Mouse (Mus musculus) limb, embryonic 12.5 days (tissue): ENCODE measurements around the gene Hoxa11. TPM values are rescaled to one million over a fixed set of nuclear protein-coding genes. Genes with fewer than 3 reads are reported as not detected.

Source experiments
- ATAC-seq: fragments of 200-750 bp; cut with Nextera tagmentation; 2 replicates; pipeline ENCODE4 v1.8.0; 2017; ENCODE audit warnings: low read depth, moderate TSS enrichment; ENCODE audit not compliant: insufficient number of reproducible peaks, insufficient read depth, low FRiP score, low TSS enrichment
- H3K27ac ChIP-seq: fragments of 300-500 bp; sonication (generic); 2 replicates; pipeline ENCODE4 v1.5.1; 2016; ENCODE audit warnings: mild to moderate bottlenecking, moderate library complexity
- H3K27me3 ChIP-seq: fragments of 300-500 bp; sonication (generic); 2 replicates; pipeline ENCODE4 v1.6.1; 2016; ENCODE audit warnings: mild to moderate bottlenecking, moderate library complexity
- H3K36me3 ChIP-seq: fragments of 300-500 bp; sonication (generic); 2 replicates; pipeline ENCODE4 v1.6.1; 2016; ENCODE audit warnings: mild to moderate bottlenecking, moderate library complexity
- H3K4me1 ChIP-seq: fragments of 300-500 bp; sonication (generic); replicated peaks from 2 replicates; pipeline ENCODE4 v1.6.1; 2016
- H3K4me2 ChIP-seq: fragments of 300-500 bp; sonication (generic); 2 replicates; pipeline ENCODE4 v1.6.1; 2016; ENCODE audit warnings: mild to moderate bottlenecking, moderate library complexity
- H3K4me3 ChIP-seq: fragments of 300-500 bp; sonication (generic); replicated peaks from 2 replicates; pipeline ENCODE4 v1.5.1; 2016; ENCODE audit warnings: mild to moderate bottlenecking
- H3K9ac ChIP-seq: fragments of 300-500 bp; sonication (generic); replicated peaks from 2 replicates; pipeline ENCODE4 v1.6.1; 2016; ENCODE audit warnings: mild to moderate bottlenecking, moderate library complexity
- H3K9me3 ChIP-seq: fragments of 300-500 bp; sonication (generic); 2 replicates; pipeline ENCODE4 v1.6.1; 2016; ENCODE audit warnings: mild to moderate bottlenecking, moderate library complexity
- WGBS: fragments of 180-500 bp; shearing (Covaris S2); methylation state at CpG from one replicate; pipeline ENCODE4 v1.1.7; 2016; 5-methylcytosine and 5-hydroxymethylcytosine counted together
- polyA plus RNA-seq: library from polyadenylated mRNA; unstranded; fragments of >200 nt; fragmentation: Nextera tagmentation; extraction: Ambion mirVana; gene quantifications from 2 replicates; pipeline ENCODE4 v1.2.1, GENCODE M21; 2016

The Hoxa11 gene
- polyA plus RNA-seq, 1 experiment from 2014 or later: 96.8 TPM

- no peaks in the 10 kb centered on the region for H3K9me3 ChIP-seq
- H3K27me3 ChIP-seq: peaks cover 84% of the 10 kb centered on the region
- H3K9ac ChIP-seq: peak overlapping the region; percentile 44; the same call in 1 of the 2 replicates
- H3K27ac ChIP-seq: no peak overlapping the region
- H3K36me3 ChIP-seq: no peaks in the 10 kb centered on the region
- WGBS: 5% methylated on average over 22 of the region's 22 CpGs
- no peak for ATAC-seq
- peaks cover 57% of the 10 kb centered on the region for H3K4me1 ChIP-seq
- peak overlapping the region; percentile 18 for H3K4me3 ChIP-seq
- H3K4me2 ChIP-seq: peak overlapping the region; percentile 49
These were observed 28.2 kb upstream of the Hoxa11 start for GRCm38 (mm10) chr6:52273656-52274280.

GRCm38 (mm10) chr6:52272766-52273655, 27.4 kb upstream of the Hoxa11 start:
- peaks cover 63% of the 10 kb centered on the region for H3K4me1 ChIP-seq
- ATAC-seq: no peak
- WGBS: 5% methylated on average over 22 of the region's 22 CpGs
- peak overlapping the region; percentile 18 for H3K4me3 ChIP-seq
- no peaks in the 10 kb centered on the region for H3K36me3 ChIP-seq
- peak overlapping the region; percentile 49 for H3K4me2 ChIP-seq
- H3K9me3 ChIP-seq: no peaks in the 10 kb centered on the region
- peak overlapping the region; percentile 67; the same call in 1 of the 2 replicates for H3K27ac ChIP-seq
- H3K9ac ChIP-seq: no peak overlapping the region; the same call in 1 of the 2 replicates
- H3K27me3 ChIP-seq: peaks cover 89% of the 10 kb centered on the region

GRCm38 (mm10) chr6:52270494-52271480, 25.2 kb upstream of the Hoxa11 start:
- Histone ChIP-seq H3K27me3 (peaks cover 75% of the 10 kb centered on the region), H3K9ac (no peak overlapping the region), H3K27ac (0 out of 2 replicates have a peak overlapping the region, but pooled peaks have one; percentile 29), H3K9me3 (no peaks in the 10 kb centered on the region), H3K4me2 (peak overlapping the region; percentile 24; the same call in 1 of the 2 replicates), H3K4me1 (peaks cover 56% of the 10 kb centered on the region), H3K4me3 (no peak overlapping the region), H3K36me3 (no peaks in the 10 kb centered on the region)
- WGBS: 3% methylated on average over 23 of the region's 23 CpGs
- no peak for ATAC-seq

GRCm38 (mm10) chr6:52268756-52269155, 23.1 kb upstream of the Hoxa11 start:
- 0 out of 2 replicates have a peak overlapping the region, but pooled peaks have one; percentile 29 for H3K27ac ChIP-seq
- no peaks in the 10 kb centered on the region for H3K36me3 ChIP-seq
- ATAC-seq: no peak
- peaks cover 47% of the 10 kb centered on the region for H3K4me1 ChIP-seq
- WGBS: 4% methylated on average over 3 of the region's 3 CpGs
- H3K9me3 ChIP-seq: no peaks in the 10 kb centered on the region
- H3K4me3 ChIP-seq: no peak overlapping the region
- H3K9ac ChIP-seq: no peak overlapping the region; the same call in 1 of the 2 replicates
- H3K27me3 ChIP-seq: peaks cover 76% of the 10 kb centered on the region
- peak overlapping the region; percentile 46 for H3K4me2 ChIP-seq

GRCm38 (mm10) chr6:52268341-52268740, 22.7 kb upstream of the Hoxa11 start:
- Histone ChIP-seq H3K4me3 (no peak overlapping the region), H3K4me1 (peaks cover 43% of the 10 kb centered on the region), H3K36me3 (no peaks in the 10 kb centered on the region), H3K27ac (0 out of 2 replicates have a peak overlapping the region, but pooled peaks have one; percentile 29), H3K9ac (peak overlapping the region; percentile 49; the same call in 1 of the 2 replicates), H3K4me2 (peak overlapping the region; percentile 46), H3K27me3 (peaks cover 73% of the 10 kb centered on the region), H3K9me3 (no peaks in the 10 kb centered on the region)
- no peak for ATAC-seq
- WGBS: 6% methylated on average over 7 of the region's 7 CpGs

- Histone ChIP-seq H3K36me3 (no peaks in the 10 kb centered on the region), H3K27me3 (peaks cover 71% of the 10 kb centered on the region), H3K9me3 (no peaks in the 10 kb centered on the region), H3K27ac (no peak overlapping the region), H3K4me3 (no peak overlapping the region), H3K9ac (peak overlapping the region; percentile 49; the same call in 1 of the 2 replicates), H3K4me1 (peaks cover 36% of the 10 kb centered on the region), H3K4me2 (peak overlapping the region; percentile 46)
- no peak for ATAC-seq
- 11% methylated on average over 3 of the region's 3 CpGs for WGBS
These were observed 22.1 kb upstream of the Hoxa11 start for GRCm38 (mm10) chr6:52267691-52268090.

- H3K36me3 ChIP-seq: no peaks in the 10 kb centered on the region
- peak overlapping the region; percentile 96 for H3K4me2 ChIP-seq
- 21% methylated on average over 5 of the region's 5 CpGs for WGBS
- ATAC-seq: no peak
- H3K4me3 ChIP-seq: no peak overlapping the region; the same call in 1 of the 2 replicates
- H3K4me1 ChIP-seq: peaks cover 35% of the 10 kb centered on the region
- no peak overlapping the region for H3K27ac ChIP-seq
- peaks cover 71% of the 10 kb centered on the region for H3K27me3 ChIP-seq
- H3K9ac ChIP-seq: peak overlapping the region; percentile 99
- H3K9me3 ChIP-seq: no peaks in the 10 kb centered on the region
These were observed 21.6 kb upstream of the Hoxa11 start for GRCm38 (mm10) chr6:52267221-52267620.

GRCm38 (mm10) chr6:52266666-52266985, 21.0 kb upstream of the Hoxa11 start:
- H3K27ac ChIP-seq: peak overlapping the region; percentile 98
- peaks cover 74% of the 10 kb centered on the region for H3K27me3 ChIP-seq
- H3K4me1 ChIP-seq: peaks cover 35% of the 10 kb centered on the region
- WGBS: under 1% methylated on average over 9 of the region's 9 CpGs
- ATAC-seq: no peak
- peak overlapping the region; percentile 99 for H3K9ac ChIP-seq
- no peaks in the 10 kb centered on the region for H3K9me3 ChIP-seq
- H3K36me3 ChIP-seq: no peaks in the 10 kb centered on the region
- H3K4me2 ChIP-seq: peak overlapping the region; percentile 96
- H3K4me3 ChIP-seq: peak overlapping the region; percentile 99

GRCm38 (mm10) chr6:52265913-52266665, 20.5 kb upstream of the Hoxa11 start:
- Histone ChIP-seq H3K4me3 (peak overlapping the region; percentile 99), H3K27me3 (peaks cover 74% of the 10 kb centered on the region), H3K4me2 (peak overlapping the region; percentile 96), H3K27ac (peak overlapping the region; percentile 98), H3K4me1 (peaks cover 34% of the 10 kb centered on the region), H3K36me3 (no peaks in the 10 kb centered on the region), H3K9me3 (no peaks in the 10 kb centered on the region), H3K9ac (peak overlapping the region; percentile 99)
- ATAC-seq: no peak
- WGBS: under 1% methylated on average over 19 of the region's 19 CpGs

GRCm38 (mm10) chr6:52265306-52265912, 19.8 kb upstream of the Hoxa11 start:
- peaks cover 30% of the 10 kb centered on the region for H3K4me1 ChIP-seq

More at GRCm38 (mm10) chr6:52265306-52265912, 19.8 kb upstream of the Hoxa11 start:
- no peak for ATAC-seq
- under 1% methylated on average over 18 of the region's 18 CpGs for WGBS
- H3K4me3 ChIP-seq: peak overlapping the region; percentile 99
- H3K27me3 ChIP-seq: peaks cover 71% of the 10 kb centered on the region
- H3K9ac ChIP-seq: peak overlapping the region; percentile 99
- peak overlapping the region; percentile 96 for H3K4me2 ChIP-seq
- no peaks in the 10 kb centered on the region for H3K36me3 ChIP-seq
- H3K27ac ChIP-seq: peak overlapping the region; percentile 98
- H3K9me3 ChIP-seq: no peaks in the 10 kb centered on the region
